Mouse (Mus musculus) hindbrain, embryonic 16.5 days (tissue): ENCODE data around the gene Prr15l. TPM values are rescaled to one million over a fixed set of nuclear protein-coding genes. Genes with fewer than 3 reads are reported as not detected.

Experiments
- ATAC-seq: fragments of 200-750 bp; cut with Nextera tagmentation; 2 replicates; pipeline ENCODE4 v1.8.0; 2017; ENCODE audit warnings: moderate TSS enrichment, moderate library complexity
- H3K27ac ChIP-seq: fragments of 300-500 bp; sonication (generic); 2 replicates; pipeline ENCODE4 v1.5.1; 2014; ENCODE audit warnings: low read depth, mild to moderate bottlenecking, control low read depth, low read length, moderate library complexity
- H3K27me3 ChIP-seq: fragments of 300-500 bp; sonication (generic); replicated peaks from 2 replicates; pipeline ENCODE4 v1.6.1; 2014; ENCODE audit warnings: low read length; ENCODE audit not compliant: control insufficient read depth, insufficient read depth
- H3K36me3 ChIP-seq: fragments of 300-500 bp; sonication (generic); 2 replicates; pipeline ENCODE4 v1.6.1; 2014; ENCODE audit warnings: mild to moderate bottlenecking, low read length, moderate library complexity, mixed read lengths; ENCODE audit not compliant: control insufficient read depth, insufficient read depth
- H3K4me1 ChIP-seq: fragments of 300-500 bp; sonication (generic); 2 replicates; pipeline ENCODE4 v1.6.1; 2014; ENCODE audit warnings: low read depth, low read length; ENCODE audit not compliant: control insufficient read depth, insufficient read depth
- H3K4me2 ChIP-seq: fragments of 300-500 bp; sonication (generic); 2 replicates; pipeline ENCODE4 v1.6.1; 2014; ENCODE audit warnings: mild to moderate bottlenecking, low read length, control low read depth, moderate library complexity
- H3K4me3 ChIP-seq: fragments of 300-500 bp; sonication (generic); 2 replicates; pipeline ENCODE4 v1.5.1; 2014; ENCODE audit warnings: mild to moderate bottlenecking, low read length, control low read depth, moderate library complexity
- H3K9ac ChIP-seq: fragments of 300-500 bp; sonication (generic); 2 replicates; pipeline ENCODE4 v1.6.1; 2014; ENCODE audit warnings: low read depth, mild to moderate bottlenecking, control low read depth, low read length, moderate library complexity
- H3K9me3 ChIP-seq: fragments of 300-500 bp; sonication (generic); 2 replicates; pipeline ENCODE4 v1.6.1; 2014; ENCODE audit warnings: mild to moderate bottlenecking, low read length, moderate library complexity; ENCODE audit not compliant: control insufficient read depth
- WGBS: fragments of 180-500 bp; shearing (Covaris S2); extraction: QIAGEN DNeasy Blood & Tissue Kit; methylation state at CpG from one replicate; pipeline ENCODE4 v1.1.7; 2014; 5-methylcytosine and 5-hydroxymethylcytosine counted together
- polyA plus RNA-seq: library from polyadenylated mRNA; unstranded; fragments of >200 nt; fragmentation: Nextera tagmentation; extraction: Ambion mirVana; gene quantifications from 2 replicates; pipeline ENCODE4 v1.2.1, GENCODE M21; 2015

Gene Prr15l
- 0.35 and 0.60 TPM in 2 replicates for polyA plus RNA-seq

- no peak within 1 kb of the TSS for H3K27ac ChIP-seq
- H3K27me3 ChIP-seq = peaks cover 4% of the 10 kb centered on the region; the same call in 1 of the 2 replicates
- 69% methylated on average over 2 of the region's 2 CpGs for WGBS
- H3K4me3 ChIP-seq = no peak within 1 kb of the TSS
- no peaks in the 10 kb centered on the region for H3K9me3 ChIP-seq
- H3K9ac ChIP-seq = no peak within 1 kb of the TSS
- H3K4me2 ChIP-seq = no peak within 1 kb of the TSS
- H3K4me1 ChIP-seq = 0 out of 2 replicates have a peak, but pooled peaks cover 2% of the 10 kb centered on the region
- ATAC-seq = no peak
- no peaks in the 10 kb centered on the region for H3K36me3 ChIP-seq
Observed at GRCm38 (mm10) chr11:96928088-96928487, at the start of gene Prr15l. TSS of gene Prr15l (plus strand) at chr11:96928104.

GRCm38 (mm10) chr11:96878715-96879114, 49.2 kb upstream of the Prr15l start:
- ATAC-seq = no peak
- Histone ChIP-seq H3K9ac (no peak overlapping the region), H3K36me3 (no peaks in the 10 kb centered on the region), H3K27ac (peak overlapping the region; percentile 23; the same call in 1 of the 2 replicates), H3K4me3 (no peak overlapping the region), H3K4me1 (peaks cover 34% of the 10 kb centered on the region), H3K27me3 (no peaks in the 10 kb centered on the region), H3K4me2 (no peak overlapping the region), H3K9me3 (no peaks in the 10 kb centered on the region)
- 21% methylated on average over 3 of the region's 3 CpGs for WGBS

GRCm38 (mm10) chr11:96879359-96879758, 48.5 kb upstream of the Prr15l start:
- no peak overlapping the region for H3K9ac ChIP-seq
- H3K27me3 ChIP-seq = no peaks in the 10 kb centered on the region
- no peak overlapping the region for H3K27ac ChIP-seq
- no peaks in the 10 kb centered on the region for H3K36me3 ChIP-seq
- 9% methylated on average over 7 of the region's 7 CpGs for whole genome bisulfite sequencing
- H3K4me1 ChIP-seq = peaks cover 28% of the 10 kb centered on the region
- H3K4me2 ChIP-seq = no peak overlapping the region
- H3K9me3 ChIP-seq = no peaks in the 10 kb centered on the region
- H3K4me3 ChIP-seq = no peak overlapping the region
- ATAC-seq = no peak

GRCm38 (mm10) chr11:96880296-96880695, 47.6 kb upstream of the Prr15l start:
- no peaks in the 10 kb centered on the region for H3K9me3 ChIP-seq
- no peak overlapping the region for H3K4me2 ChIP-seq
- no peak overlapping the region for H3K9ac ChIP-seq
- no peak overlapping the region for H3K4me3 ChIP-seq
- no peaks in the 10 kb centered on the region for H3K27me3 ChIP-seq
- 83% methylated on average over 9 of the region's 9 CpGs for WGBS
- H3K27ac ChIP-seq = no peak overlapping the region
- no peak for ATAC-seq
- no peaks in the 10 kb centered on the region for H3K36me3 ChIP-seq
- peaks cover 18% of the 10 kb centered on the region for H3K4me1 ChIP-seq

GRCm38 (mm10) chr11:96885901-96886340, 42.0 kb upstream of the Prr15l start:
- Histone ChIP-seq H3K27ac (peak overlapping the region; percentile 81), H3K9ac (0 out of 2 replicates have a peak overlapping the region, but pooled peaks have one; percentile 5), H3K4me3 (no peak overlapping the region), H3K36me3 (no peaks in the 10 kb centered on the region), H3K27me3 (no peaks in the 10 kb centered on the region), H3K4me2 (no peak overlapping the region), H3K4me1 (peaks cover 19% of the 10 kb centered on the region), H3K9me3 (no peaks in the 10 kb centered on the region)
- ATAC-seq = peak; percentile 80
- 5% methylated on average over 5 of the region's 5 CpGs for WGBS

GRCm38 (mm10) chr11:96886942-96887546, 40.9 kb upstream of the Prr15l start:
- H3K9me3 ChIP-seq = no peaks in the 10 kb centered on the region
- H3K4me1 ChIP-seq = peaks cover 19% of the 10 kb centered on the region
- peak overlapping the region; percentile 81 for H3K27ac ChIP-seq
- no peak overlapping the region for H3K4me2 ChIP-seq
- H3K36me3 ChIP-seq = no peaks in the 10 kb centered on the region
- H3K4me3 ChIP-seq = no peak overlapping the region
- ATAC-seq = no peak
- 66% methylated on average over 8 of the region's 8 CpGs for WGBS
- H3K27me3 ChIP-seq = no peaks in the 10 kb centered on the region
- H3K9ac ChIP-seq = no peak overlapping the region

GRCm38 (mm10) chr11:96891784-96892527, 35.9 kb upstream of the Prr15l start:
- Histone ChIP-seq H3K4me2 (no peak overlapping the region), H3K27ac (no peak overlapping the region), H3K9me3 (no peaks in the 10 kb centered on the region), H3K9ac (no peak overlapping the region), H3K27me3 (no peaks in the 10 kb centered on the region), H3K4me3 (no peak overlapping the region), H3K4me1 (peaks cover 10% of the 10 kb centered on the region), H3K36me3 (no peaks in the 10 kb centered on the region)
- ATAC-seq = no peak
- WGBS = 28% methylated on average over 14 of the region's 14 CpGs

- no peaks in the 10 kb centered on the region for H3K27me3 ChIP-seq
- peaks cover 7% of the 10 kb centered on the region for H3K4me1 ChIP-seq
- H3K9ac ChIP-seq = peak overlapping the region; percentile 17; the same call in 1 of the 2 replicates
- H3K36me3 ChIP-seq = no peaks in the 10 kb centered on the region
- H3K27ac ChIP-seq = peak overlapping the region; percentile 48
- no peaks in the 10 kb centered on the region for H3K9me3 ChIP-seq
- ATAC-seq = peak; percentile 56; the same call in 1 of the 2 replicates
- no peak overlapping the region for H3K4me3 ChIP-seq
- WGBS = 34% methylated on average over 11 of the region's 11 CpGs
- no peak overlapping the region for H3K4me2 ChIP-seq
Observed at GRCm38 (mm10) chr11:96893203-96893842, 34.6 kb upstream of the Prr15l start.

- Histone ChIP-seq H3K4me1 (peaks cover 16% of the 10 kb centered on the region), H3K4me2 (no peak overlapping the region)
- 96% methylated on average over 4 of the region's 4 CpGs for WGBS
Observed at GRCm38 (mm10) chr11:96895886-96896285, 32.0 kb upstream of the Prr15l start.

More at GRCm38 (mm10) chr11:96895886-96896285, 32.0 kb upstream of the Prr15l start:
- no peak overlapping the region for H3K27ac ChIP-seq
- no peaks in the 10 kb centered on the region for H3K27me3 ChIP-seq
- no peak overlapping the region for H3K4me3 ChIP-seq
- no peaks in the 10 kb centered on the region for H3K36me3 ChIP-seq
- no peak for ATAC-seq
- H3K9me3 ChIP-seq = no peaks in the 10 kb centered on the region
- no peak overlapping the region for H3K9ac ChIP-seq
